Mouse (Mus musculus) urinary bladder, postnatal 14 days (tissue): ENCODE measurements around the gene Cdhr5.
"Not testable (repeated sequence)": the region's sequence is repeated elsewhere in the genome, so short reads cannot be mapped to it uniquely, and the experiment has no call there.

Source experiments
- DNase-seq: peaks from one replicate; pipeline ENCODE4 v3.0.0; 2021; ENCODE audit warnings: low spot score

Cdhr5 gene

DNA sequence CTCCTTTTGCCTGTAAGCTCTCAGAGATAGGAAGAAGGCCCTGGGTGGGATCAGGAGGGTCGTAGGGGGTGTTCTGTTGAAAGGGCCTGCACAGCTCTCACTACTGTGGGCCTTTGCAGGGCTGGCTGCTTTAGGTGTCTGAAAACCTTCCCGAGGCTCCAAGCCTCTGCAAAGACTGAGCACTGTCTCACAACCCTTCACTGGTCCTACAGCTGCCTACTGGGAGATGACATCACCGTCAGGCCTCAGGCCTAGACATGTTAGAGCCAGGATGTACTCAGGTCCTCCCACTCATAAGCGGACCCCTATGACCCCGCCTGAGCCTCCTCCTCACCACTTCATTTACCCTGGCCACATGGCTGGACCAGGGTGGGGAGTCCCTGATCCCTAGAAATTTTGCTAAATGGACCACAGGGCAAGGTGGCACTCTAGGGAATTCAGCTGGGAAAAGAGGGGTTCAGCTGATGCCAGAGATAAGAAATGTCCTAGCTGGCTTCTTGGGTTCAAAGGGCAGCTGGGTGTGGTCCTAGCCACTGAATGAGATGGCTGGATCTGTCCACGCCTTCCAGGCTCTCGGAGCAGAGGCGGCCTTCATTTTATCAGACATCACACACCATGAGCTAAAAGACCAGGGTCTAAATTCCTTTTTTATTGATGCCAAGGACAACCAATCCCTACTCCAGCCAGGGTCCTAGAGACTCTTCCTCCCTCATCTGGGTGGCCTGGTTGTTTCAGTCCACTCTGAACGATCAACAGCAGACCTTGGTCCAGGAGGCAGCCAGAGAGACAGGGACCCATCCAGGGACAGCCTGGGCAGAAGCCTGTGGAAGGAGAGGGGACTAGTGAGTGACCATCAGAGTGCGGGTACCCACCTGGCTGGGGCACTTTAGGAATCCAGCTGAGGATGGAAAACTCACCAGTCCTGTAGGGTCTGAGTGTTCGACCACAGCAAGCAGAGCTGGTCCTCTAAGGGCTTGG lies 1.4 kb upstream of the Cdhr5 start:
- DNase-seq, result no peak

GRCm38 (mm10) chr7:141275356-141275755 lies 1.2 kb downstream of the Cdhr5 start:
- DNase-seq, result no peak

- no peak for DNase-seq
These were observed 6.0 kb downstream of the Cdhr5 start for GRCm38 (mm10) chr7:141270631-141271030.

DNA sequence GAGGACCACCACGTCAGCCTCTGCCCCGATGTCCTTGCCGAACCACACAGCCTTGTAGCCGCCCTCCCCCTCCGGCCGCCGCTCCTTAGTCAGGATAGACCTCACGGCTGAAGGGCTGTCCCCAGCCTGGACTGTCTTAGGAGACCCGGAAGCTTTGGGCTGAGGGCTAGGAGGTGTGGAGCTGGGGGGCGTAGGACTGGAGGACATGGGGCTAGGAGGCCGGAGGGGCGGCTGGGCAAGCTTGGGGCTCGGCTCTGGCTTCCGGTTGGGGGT lies 7.4 kb downstream of the Cdhr5 start:
- DNase-seq, result no peak

- DNase-seq, result no peak
These were observed 7.9 kb downstream of the Cdhr5 start for GRCm38 (mm10) chr7:141268466-141269272.

DNA sequence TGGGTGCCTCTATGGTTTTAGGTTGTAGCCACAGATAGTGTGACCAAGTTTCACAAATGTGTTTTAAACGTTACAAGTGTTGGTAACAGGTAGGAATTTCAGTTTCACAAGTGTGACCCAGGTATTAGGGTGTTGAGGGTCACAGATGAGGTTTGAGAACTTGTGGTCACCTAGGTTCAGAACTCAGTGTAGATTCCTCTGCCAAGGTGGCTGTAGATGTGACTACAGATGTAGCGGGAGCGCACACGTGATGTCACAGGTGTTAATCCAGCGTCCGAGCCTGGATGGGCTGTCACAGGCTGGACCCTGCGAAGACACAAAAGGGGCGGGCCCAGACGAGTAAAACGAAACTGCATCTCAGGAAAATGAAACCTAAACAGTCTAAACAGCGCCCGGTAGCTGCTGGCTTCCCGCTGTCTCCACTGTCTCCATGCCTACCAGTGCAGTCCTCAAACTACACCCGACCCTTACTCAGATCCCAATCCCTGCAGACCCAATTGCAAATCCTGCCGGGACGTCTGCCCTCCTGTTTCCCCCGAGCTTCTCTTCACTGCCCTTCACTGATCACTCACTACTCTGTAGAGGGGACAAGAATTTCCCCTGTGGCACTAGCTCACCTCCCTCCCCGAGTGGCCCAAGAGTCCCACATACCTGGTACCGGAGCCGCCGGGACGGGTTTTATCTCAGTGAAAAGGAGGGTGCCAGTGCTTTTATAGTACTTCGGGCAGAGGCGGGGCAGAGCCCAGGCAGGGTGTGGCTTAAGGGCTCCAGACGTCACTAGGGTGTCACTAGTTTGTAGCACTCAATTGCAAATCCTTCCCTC lies 10.6 kb downstream of the Cdhr5 start, which contains the start of gene Irf7:
Irf7 (minus strand) TSS at position 743 of the 823 bp plus-strand sequence.
- DNase-seq, result peak; percentile 64

GRCm38 (mm10) chr7:141265411-141265738 lies 11.2 kb downstream of the Cdhr5 start:
- DNase-seq, result no peak

DNA sequence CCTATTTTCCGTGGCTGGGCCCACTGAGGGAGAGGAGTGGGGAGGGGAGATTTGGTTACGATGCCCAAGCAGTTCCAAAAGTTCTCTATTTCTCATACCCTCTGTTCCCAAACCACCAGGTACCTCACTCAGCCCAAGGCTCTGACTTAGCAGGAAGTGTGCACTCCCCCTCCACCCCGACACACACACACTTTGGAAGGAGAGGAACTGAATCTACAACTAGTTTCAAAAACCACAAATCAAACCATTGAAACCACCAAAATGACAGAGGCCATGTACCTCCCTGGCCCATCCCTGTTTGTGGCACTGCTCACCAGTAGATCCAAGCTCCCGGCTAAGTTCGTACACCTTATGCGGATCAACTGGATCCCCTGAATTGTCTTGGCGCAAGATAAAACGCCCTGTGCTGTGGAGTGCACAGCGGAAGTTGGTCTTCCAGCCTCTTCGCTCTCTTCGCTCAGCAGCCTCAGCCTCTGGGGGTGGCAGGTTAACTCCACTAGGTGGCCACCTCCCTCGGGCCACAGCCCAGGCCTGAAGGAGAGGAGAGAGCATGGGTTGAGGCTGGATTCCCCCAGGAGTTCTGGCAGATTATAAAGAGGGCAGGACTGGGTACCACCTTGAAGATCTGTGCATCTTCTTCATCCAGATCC lies 11.7 kb downstream of the Cdhr5 start:
- peak; percentile 38 for DNase-seq

DNA sequence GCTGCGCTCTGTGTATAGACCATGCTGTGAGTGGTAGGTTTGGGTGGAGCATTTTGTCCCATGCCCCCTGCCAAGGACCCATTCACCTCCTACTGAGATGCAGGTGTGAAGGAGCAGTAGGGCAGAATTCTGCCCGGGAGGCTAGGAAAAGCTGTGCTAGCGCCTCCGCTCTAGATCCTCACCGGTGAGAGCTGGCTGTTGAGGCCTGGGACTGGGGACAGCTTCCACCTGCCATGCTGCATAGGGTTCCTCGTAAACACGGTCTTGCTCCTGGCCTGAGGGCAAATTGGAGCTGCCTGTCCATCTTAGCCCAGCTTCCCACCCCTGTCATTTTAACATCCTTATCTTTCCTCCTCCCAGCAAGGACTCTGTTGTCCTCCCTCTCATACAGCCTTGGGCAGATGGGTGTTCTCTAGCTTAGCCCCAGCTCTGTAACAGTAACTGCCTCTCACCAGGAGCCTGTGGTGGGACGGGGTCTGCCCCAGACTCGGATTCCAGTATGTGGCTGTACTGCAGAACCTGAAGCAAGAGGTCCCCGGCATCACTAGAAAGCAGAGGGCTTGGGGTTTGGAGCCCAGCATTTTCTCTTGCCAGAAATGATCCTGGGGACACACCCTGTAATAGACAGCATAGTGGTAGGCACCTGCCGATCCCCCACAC lies 12.4 kb downstream of the Cdhr5 start:
- no peak for DNase-seq

DNA sequence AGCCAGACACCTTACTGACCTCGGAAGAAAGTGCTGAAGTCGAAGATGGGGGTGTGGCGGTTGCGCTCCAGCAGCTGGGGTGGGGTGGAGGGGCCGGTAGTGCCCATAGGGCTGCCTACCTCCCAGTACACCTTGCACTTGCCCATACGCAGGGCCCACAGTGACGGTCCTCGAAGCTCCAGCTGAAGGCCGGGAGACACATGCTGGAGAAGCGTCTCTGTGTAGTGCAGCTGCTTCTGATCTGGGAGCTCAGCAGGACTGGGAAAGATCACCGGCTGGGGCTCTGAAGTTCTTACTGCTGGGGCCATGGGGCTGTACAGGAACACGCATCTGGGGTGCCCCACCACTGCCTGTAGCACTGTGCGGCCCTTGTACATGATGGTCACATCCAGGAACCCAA lies 12.9 kb downstream of the Cdhr5 start:
- no peak for DNase-seq

DNA sequence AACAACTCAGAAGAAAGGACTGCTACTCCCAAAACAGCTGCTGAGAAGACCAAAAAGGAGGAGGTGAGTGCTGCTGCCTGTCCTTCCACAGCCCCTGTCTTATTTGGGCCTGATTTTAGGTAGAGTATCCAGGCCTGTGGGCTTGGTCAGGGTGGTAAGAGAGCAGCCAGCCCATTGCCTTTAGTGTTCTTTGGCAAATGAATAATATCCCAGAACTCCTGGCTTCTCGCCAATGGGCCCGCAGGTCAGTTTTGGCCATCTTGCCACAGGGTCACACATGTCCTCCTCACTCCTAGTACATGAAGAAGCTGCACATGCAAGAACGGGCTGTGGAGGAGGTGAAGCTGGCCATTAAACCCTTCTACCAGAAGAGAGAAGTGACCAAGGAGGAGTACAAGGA lies 15.1 kb downstream of the Cdhr5 start:
- DNase-seq, result no peak

DNA sequence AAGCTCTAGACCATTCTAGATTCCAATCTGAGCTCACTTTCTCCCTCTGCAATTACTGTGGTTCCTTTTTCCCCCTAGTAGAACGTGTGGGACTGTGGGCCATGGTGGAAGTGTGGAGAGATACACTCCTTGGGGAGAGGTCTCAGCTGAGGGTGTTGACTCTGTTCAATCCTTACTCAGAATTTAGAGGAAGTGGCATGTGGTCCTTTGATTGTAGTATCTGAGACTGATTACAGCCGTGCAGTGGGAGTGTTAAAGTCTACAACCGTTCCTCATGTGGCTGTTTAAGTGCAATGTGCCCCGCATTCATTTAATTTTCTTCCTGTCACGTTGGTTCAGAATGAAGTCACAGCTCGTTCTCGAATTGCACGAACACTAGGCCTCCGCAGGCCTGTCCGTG lies 20.4 kb downstream of the Cdhr5 start:
- no peak for DNase-seq

GRCm38 (mm10) chr7:141250486-141250885 lies 26.1 kb downstream of the Cdhr5 start:
- DNase-seq, result not testable (repeated sequence)

GRCm38 (mm10) chr7:141231551-141231950 lies 45.0 kb downstream of the Cdhr5 start:
- DNase-seq, result no peak

DNA sequence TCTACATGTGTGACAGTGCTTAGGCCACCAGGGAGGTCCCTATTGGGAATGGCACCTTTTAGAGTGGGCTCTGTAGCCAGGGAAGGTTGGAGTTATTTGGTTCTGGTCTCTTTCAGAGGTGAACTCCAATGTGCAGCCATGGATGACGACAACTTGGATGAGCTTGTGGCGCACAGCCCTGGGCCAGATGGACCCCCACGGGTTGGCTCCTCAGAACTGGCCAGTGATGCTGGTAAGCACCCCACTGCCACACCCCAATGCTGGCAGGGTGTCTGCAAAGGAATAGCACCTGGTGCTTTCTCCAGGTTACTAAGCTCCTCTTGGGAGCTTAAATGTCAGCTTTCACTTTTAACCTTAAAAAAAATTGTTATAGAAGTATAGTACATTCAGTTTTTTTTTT lies 45.5 kb downstream of the Cdhr5 start:
- DNase-seq, result no peak

- DNase-seq, result no peak
These were observed 46.0 kb downstream of the Cdhr5 start for GRCm38 (mm10) chr7:141230570-141230969.

- no peak for DNase-seq
These were observed 46.9 kb downstream of the Cdhr5 start for GRCm38 (mm10) chr7:141229702-141230101.

DNA sequence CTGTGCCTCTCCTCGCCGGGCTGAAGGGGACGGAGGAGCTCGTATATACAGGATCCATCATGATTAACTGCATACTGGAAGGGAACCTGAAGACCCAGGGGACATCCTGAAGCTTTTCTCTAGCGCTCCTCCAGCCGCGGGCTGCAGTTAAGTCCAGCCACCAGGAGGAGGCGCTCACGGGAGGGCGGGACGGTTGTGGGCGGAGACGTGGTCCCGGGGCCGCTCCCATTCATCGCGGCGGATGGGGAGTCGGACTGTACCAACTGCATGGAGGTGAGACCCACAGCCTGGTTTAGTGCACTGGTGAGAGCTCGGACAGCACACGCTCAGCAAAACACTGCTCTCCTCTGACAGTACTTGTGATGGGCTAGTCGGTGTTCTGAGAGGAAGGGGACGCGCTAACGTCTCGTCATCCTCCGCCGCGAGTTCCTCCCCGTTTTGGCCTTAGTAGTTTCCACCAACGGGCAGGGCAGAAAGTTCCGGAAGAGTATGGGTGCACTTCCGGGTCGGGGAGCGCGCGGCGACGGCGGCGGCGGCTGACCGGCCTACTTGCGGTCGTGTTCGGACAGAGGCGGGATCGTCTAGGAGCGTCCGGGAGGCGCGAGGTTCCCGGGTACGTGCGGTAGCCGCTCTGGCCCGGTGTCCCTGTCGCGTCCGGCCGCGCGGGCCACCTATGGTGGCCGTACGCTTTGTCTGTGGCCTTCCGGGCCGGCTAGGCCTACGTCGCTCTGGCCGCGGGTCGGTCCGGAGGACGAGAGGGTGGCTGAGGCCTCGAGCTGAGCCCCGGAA lies 48.1 kb downstream of the Cdhr5 start, which contains the start of gene Phrf1:
Phrf1 (plus strand) TSS at position 506 of the 789 bp plus-strand sequence.
- peak; percentile 92 for DNase-seq

DNA sequence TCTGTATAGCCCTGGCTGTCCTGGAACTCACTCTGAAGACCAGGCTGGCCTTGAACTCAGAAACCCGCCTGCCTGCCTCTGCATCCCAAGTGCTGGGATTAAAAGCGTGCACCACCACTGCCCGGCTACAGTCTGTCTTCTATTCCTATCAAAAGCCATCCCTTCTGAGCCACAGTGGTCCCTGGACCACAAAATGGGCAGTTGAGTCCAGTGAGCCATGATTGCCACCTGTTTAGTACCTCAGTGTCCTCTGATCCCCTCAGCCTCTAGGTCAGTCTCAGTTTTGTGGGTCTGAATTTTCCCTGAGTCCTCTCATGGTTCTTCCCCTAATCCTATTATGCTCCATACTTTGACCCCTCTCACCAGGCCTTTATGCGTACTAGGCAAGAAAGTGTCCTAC lies 48.8 kb downstream of the Cdhr5 start:
- DNase-seq, result no peak

DNA sequence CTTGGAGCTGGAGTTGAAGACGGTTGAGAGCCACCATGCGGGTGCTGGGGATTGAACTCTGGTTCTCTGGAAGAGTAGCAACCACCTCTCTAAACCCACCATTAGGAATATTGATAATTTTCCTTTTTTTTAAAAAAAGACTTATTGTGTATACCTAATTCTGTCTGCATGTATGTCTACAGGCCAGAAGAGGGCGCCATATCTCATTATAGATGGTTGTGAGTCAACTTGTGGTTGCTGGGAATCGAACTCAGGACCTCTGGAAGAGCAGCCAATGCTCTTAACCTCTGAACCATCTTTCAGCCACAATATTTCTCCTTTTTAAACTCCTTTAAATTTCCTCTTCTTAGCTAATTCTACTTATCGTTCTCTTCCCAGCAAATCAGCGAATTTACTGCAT lies 50.1 kb downstream of the Cdhr5 start:
- no peak for DNase-seq
